Mouse (Mus musculus) Muller cell, postnatal 12 days (primary cell): ENCODE data around the gene Gmppa.

Source experiments
- DNase-seq: peaks from one replicate; pipeline ENCODE4 v3.0.0-alpha.2; 2015; ENCODE audit errors: inconsistent ontology term

The Gmppa gene

DNA sequence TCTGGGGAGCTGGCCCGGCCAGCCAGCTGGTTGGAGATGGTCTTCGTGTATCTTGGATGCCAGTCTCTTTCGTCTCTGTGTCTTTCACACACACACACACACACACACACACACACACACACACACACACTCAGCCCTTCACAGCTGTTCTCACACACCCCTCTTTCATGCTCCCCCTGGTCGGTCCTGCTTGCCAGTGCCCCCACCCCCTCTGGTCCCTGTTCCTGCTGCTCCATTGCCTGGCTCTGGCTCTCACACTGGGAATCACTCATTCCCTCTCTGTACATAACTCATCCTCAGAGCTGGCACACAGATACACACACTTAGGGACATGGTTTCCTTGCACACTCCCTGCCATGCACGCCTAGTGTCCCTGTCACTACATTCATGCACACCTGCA lies 16.2 kb downstream of the Gmppa start:
- DNase-seq = no peak

- no peak for DNase-seq
Observed at GRCm38 (mm10) chr1:75455433-75455832, 19.7 kb downstream of the Gmppa start.

GRCm38 (mm10) chr1:75455948-75456347 lies 20.2 kb downstream of the Gmppa start:
- peak; percentile 30 for DNase-seq

DNA sequence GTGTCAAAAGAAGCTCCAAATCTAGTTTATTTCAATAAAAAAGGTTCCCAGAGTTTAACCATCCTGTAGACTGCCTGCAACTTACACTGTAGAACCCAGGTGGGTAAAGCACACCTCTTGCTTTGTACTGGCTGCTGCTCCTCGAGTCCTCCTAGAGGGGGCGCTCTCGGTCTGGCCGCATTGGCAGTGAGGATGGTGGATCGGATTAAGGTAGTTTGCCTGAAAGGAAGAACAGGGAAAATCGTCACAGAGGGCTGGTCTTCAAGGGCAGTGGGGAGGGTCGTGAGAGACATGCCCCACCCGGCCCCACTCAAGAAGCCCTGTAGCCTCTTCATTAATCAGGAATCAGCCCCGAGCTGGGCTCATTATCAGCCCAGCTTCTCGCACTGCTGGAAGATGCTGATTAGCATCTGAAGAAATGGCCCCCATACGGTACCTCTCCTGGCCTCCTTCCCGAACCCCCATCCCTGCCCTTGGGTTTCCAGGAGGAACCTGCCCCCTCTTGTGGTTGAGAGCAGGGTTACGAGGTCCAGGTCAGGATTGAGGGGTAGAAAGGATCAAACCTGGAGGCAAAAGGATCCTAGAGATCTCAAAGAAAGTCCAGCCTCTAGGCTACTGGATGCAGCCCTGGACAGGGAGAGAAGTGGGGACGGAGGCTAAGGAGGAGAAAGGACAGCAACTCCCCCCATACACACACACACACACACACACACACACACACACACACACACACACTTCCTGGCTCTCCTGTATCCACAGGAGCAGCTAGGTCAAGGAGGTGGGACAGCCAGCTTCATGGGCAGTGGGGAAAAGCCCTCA lies 21.2 kb downstream of the Gmppa start:
- DNase-seq = no peak

- no peak for DNase-seq
Observed at GRCm38 (mm10) chr1:75457710-75458024, 21.9 kb downstream of the Gmppa start.

DNA sequence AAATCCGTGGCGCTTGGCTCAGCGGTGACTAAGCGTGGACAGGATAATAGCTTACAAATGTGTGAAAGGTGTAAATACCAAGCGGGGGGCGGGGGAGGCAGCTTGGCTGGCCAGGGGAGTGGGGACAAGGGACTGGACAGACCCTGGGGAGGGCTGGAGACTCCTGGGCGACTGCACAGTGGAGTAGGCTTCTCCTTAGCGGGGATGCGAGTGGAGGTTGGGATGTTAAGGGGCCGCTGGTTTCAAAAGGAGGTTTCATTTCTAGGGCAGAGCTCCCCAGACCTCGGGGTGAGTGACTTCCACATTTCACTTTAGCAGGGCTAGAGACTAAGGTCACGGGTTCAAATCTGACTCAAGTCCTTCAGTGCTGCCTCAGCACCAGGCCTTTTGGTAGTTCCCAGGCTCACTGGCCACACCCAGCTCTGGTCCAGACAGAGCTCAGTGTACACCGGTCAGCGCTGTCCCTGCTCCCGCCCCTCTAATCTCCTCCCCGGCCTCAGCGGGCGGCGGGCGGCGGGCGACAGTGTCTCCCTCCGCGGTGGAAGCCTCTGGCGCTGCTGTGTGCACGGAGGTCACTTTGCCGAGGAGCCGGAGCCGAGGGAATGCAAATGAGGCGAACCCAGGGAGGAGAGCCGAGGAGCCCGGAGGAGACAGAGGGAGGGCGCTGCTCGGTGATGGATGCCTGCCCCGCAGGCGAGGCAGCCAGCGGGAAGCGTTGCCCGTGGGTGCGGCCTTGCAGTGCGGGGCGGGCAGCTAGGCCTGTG lies 22.5 kb downstream of the Gmppa start:
- peak; percentile 62 for DNase-seq

GRCm38 (mm10) chr1:75458789-75459684 lies 23.3 kb downstream of the Gmppa start:
- DNase-seq = no peak

GRCm38 (mm10) chr1:75460297-75460696 lies 24.6 kb downstream of the Gmppa start:
- DNase-seq = no peak

DNA sequence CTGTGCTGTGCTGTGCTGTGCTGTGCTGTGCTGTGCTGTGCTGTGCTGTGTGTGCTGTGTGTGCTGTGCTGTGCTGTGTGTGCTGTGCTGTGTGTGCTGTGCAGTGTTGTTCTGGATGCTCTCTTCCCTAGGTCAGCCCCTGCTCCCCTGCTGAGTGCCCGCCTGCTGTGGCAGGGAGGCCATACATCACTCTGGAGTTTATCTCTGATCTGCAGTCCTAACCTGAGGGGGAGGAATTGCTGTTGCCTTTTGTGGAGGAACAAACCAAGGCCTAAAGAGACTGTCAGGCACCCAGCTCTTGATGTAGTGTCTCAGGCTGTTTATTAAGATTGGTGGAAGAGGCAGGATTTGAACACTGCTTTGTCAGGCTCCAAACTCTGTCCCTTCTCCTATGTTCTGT lies 26.9 kb downstream of the Gmppa start:
- no peak for DNase-seq

DNA sequence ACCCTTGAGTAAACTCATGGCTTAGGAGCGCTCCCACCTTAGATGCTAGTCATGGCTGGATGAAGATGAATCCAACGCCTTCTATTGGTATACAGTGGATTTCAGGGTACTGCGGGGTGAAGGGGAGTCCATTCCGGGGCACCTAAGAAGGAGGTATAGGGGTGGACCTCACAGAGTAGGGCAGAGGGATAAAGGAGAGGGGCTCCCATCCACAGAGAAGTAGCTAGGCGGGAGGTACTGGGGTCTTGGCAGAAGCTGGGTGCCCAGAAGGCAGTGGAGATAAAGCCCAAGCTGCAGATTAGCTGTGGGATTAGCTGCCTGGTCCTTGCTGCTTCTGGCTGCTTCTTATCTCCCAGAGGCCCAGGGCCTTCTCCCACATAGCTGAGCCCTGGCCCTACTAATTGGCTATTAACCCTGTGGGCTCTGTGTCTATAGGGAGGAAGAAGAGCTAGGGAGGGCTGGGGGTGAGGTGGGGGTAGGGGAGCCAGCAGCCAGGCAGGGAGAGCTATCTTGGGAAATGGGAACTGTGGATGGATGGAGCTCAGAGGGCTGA lies 28.0 kb downstream of the Gmppa start:
- no peak for DNase-seq

GRCm38 (mm10) chr1:75467215-75467927 lies 31.6 kb downstream of the Gmppa start:
- peak; percentile 64 for DNase-seq

- no peak for DNase-seq
Observed at GRCm38 (mm10) chr1:75469287-75469825, 33.6 kb downstream of the Gmppa start.

GRCm38 (mm10) chr1:75476441-75476840 lies 40.7 kb downstream of the Gmppa start:
- no peak for DNase-seq

DNA sequence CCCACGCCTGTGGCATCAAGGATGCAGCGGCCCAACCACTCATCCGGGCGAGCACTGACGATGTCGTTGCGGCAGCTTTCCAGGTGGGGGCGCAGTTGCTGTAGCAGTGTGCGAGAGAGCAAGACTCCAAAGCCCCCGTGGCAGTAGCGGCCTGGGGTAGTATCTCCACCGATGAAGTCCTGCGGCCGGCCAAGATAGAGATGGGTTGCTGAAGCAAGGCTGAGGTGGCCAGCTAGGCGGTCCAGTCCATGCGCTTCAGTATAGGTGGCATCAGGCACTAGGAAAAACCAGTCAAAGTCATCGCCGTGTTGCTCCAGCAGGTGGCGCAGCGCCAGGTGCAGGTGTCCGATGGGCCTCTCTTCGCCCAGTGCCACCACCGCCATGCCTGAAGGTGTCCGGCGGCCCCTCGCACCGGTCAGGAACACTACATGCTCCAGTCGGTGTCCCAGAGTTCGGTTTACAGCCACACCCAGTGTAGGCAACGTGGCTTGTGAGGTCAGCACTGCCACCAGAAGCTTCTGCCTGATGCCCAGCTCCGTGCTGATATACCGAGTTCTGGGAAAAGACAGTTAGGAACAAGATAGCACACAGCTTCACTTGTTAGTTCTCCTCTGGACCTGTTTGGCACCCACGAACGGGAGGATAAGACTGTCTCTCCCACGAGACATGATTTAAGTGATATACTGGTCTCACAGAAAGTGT lies 41.7 kb downstream of the Gmppa start:
- DNase-seq = peak; percentile 82

- no peak for DNase-seq
Observed at GRCm38 (mm10) chr1:75477966-75478290, 42.2 kb downstream of the Gmppa start.

GRCm38 (mm10) chr1:75478497-75478896 lies 42.8 kb downstream of the Gmppa start:
- DNase-seq = no peak

DNA sequence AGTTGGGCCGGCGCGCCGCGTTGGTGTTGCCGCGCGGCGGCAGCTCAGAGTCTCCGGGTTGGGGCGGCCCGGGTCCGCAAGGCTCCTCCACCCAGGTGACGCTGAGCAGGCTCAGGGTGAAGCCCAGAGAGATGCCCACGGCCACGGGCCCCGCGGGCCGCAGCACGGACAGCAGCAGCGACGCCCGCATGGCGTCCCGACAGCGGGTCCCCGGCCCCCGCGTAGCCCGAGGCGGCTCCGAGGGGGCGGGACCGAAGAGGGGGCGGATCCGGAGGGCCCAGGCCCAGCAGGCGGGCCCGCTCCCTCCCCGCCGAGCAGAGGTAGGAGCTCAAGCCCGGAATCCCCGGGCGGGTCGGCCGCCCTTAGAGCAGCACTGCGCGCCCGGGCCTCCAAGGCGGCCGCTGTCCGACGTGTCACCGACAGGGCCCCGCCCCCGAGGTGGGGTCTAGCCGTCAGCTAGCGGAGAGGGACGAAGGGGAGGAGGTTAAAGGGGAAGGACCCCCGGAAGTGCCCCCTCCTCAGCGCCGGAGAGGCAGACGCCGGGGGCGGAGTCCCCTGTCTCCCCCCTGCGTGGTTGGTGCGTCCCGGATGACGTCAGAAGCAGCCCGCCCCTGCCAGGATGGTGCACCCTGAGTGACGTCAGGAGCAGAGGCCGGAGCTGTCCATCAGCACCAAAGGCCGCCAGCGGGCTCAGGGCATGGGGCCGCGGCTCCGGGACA lies 43.3 kb downstream of the Gmppa start, which contains the start of the genes Chpf and Tmem198:
Gene Chpf (minus strand): TSS at position 392 of the 719 bp plus-strand sequence.
Gene Tmem198 (plus strand): TSS at position 617 of the 719 bp plus-strand sequence.
- DNase-seq = peak; percentile 99

DNA sequence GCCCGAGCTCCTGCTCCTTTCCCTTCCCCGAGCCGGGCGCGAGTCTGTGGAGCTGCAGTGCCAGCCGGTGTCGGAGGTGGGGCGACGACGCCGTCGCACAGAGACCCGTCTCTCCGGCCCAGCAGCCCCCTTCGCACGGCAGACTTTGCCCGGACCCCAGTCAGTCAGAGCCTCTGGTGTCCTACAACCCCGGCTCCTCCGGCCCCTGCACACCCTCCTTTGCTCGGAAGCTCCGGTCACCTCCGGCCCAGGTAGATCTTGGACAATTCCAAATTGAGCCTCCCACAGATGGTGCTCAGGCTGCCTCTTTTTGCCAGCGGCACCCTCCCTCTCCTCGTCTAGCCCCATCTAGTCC lies 43.9 kb downstream of the Gmppa start:
- DNase-seq = no peak

GRCm38 (mm10) chr1:75480036-75480435 lies 44.3 kb downstream of the Gmppa start:
- DNase-seq = no peak

- no peak for DNase-seq
Observed at GRCm38 (mm10) chr1:75480735-75481134, 45.0 kb downstream of the Gmppa start.
